Mouse (Mus musculus): ENCODE results near the gene Slc25a34. TPM values are rescaled to one million over a fixed set of nuclear protein-coding genes. Genes with fewer than 3 reads are reported as not detected.

Slc25a34 gene
- not detected for total RNA-seq (2023)

GRCm38 (mm10) chr4:141623666-141624065 is at the start of gene Slc25a34:
Slc25a34 (minus strand) TSS chr4:141623821.

GRCm38 (mm10) chr4:141664799-141665198 is 41.2 kb upstream of the Slc25a34 start, which contains the start of gene Plekhm2:
Plekhm2 (minus strand) TSS chr4:141664899.

GRCm38 (mm10) chr4:141618565-141619243 is 4.9 kb downstream of the Slc25a34 start, which contains the start of gene Tmem82:
Tmem82 (minus strand) TSS chr4:141618633.

GRCm38 (mm10) chr4:141605861-141606260 is 17.8 kb downstream of the Slc25a34 start, which contains the start of gene Fblim1:
Fblim1 (minus strand) TSS chr4:141606096.

Other genes with a start within 250 kb of the Slc25a34 start
- gene Clcnka, start 225.1 kb downstream of the Slc25a34 start, total RNA-seq (2023) = not detected
- not detected for gene Clcnkb, start 207.8 kb downstream of the Slc25a34 start, total RNA-seq (2023)
- not detected for gene Hspb7, start 203.0 kb downstream of the Slc25a34 start, total RNA-seq (2023)
- gene Srarp, start 187.7 kb downstream of the Slc25a34 start, total RNA-seq (2023) = not detected
- 10 to 100 TPM; 32.7 to 38.5 TPM for gene Zbtb17, start 179.2 kb downstream of the Slc25a34 start, total RNA-seq (2023)
- 10 to 100 TPM; 65.3 to 77.7 TPM for gene Spen, start 85.2 kb downstream of the Slc25a34 start, total RNA-seq (2023)
- not detected for gene Fblim1, start 17.7 kb downstream of the Slc25a34 start, total RNA-seq (2023)
- under 1 TPM; 0.24 to 0.44 TPM for gene Tmem82, start 5.2 kb downstream of the Slc25a34 start, total RNA-seq (2023)
- 10 to 100 TPM; 29.4 to 42.0 TPM for gene Plekhm2, start 41.1 kb upstream of the Slc25a34 start, total RNA-seq (2023)
- gene Rsc1a1, start 61.8 kb upstream of the Slc25a34 start, total RNA-seq (2023) = 1 to 10 TPM in 1 of 2 experiments, under 1 TPM in 1; 0.95 to 4.5 TPM
- gene Ddi2, start 99.6 kb upstream of the Slc25a34 start, total RNA-seq (2023) = 10 to 100 TPM; 40.4 to 41.3 TPM
- not detected for gene Agmat, start 122.9 kb upstream of the Slc25a34 start, total RNA-seq (2023)
- gene Dnajc16, start 167.1 kb upstream of the Slc25a34 start, total RNA-seq (2023) = 10 to 100 TPM; 12.2 to 12.7 TPM
- gene Casp9, start 169.8 kb upstream of the Slc25a34 start, total RNA-seq (2023) = 10 to 100 TPM; 12.4 to 12.9 TPM
- gene Cela2a, start 202.3 kb upstream of the Slc25a34 start, total RNA-seq (2023) = not detected
- gene Ctrc, start 222.5 kb upstream of the Slc25a34 start, total RNA-seq (2023) = not detected